Comparison of ENCODE assay signal across 14 mouse cellular contexts in genomic region chrX:100708032-100708431, GRCm38 (mm10). TPM values are rescaled to one million over a fixed set of nuclear protein-coding genes. Genes with fewer than 3 reads are reported as not detected.
"Had no signal": no experiment of that assay in that cellular context is flagged by ENCODE, and none has a peak within 500 bp of the region (broad histone marks: within the 10 kb centered on the region; RNA-seq: fewer than 3 reads in every experiment).

No protein-coding gene starts in this region.

- H3K4me3 ChIP-seq: limb, embryonic 15.5 days; liver, embryonic 15.5 days; midbrain, embryonic 10.5 days; midbrain, embryonic 15.5 days; neural tube, embryonic 12.5 days had no signal

- H3K9me3 ChIP-seq: limb, embryonic 15.5 days; liver, embryonic 15.5 days; midbrain, embryonic 10.5 days; midbrain, embryonic 15.5 days; neural tube, embryonic 12.5 days had no signal

- ATAC-seq: hindbrain, embryonic 16.5 days; inflammation-experienced regulatory T-cells, adult 6 months; midbrain, embryonic 15.5 days had no signal

- H3K4me1 ChIP-seq: limb, embryonic 15.5 days; liver, embryonic 15.5 days; midbrain, embryonic 10.5 days; midbrain, embryonic 15.5 days; neural tube, embryonic 12.5 days had no signal

- H3K4me2 ChIP-seq: limb, embryonic 15.5 days; liver, embryonic 15.5 days; lung, embryonic 14.5 days; midbrain, embryonic 15.5 days; neural tube, embryonic 12.5 days had no signal

- H3K27ac ChIP-seq: limb, embryonic 15.5 days; liver, embryonic 15.5 days; midbrain, embryonic 10.5 days; midbrain, embryonic 15.5 days; neural tube, embryonic 12.5 days had no signal

- DNase-seq: layer of hippocampus, postnatal 36 days; lung, embryonic 14.5 days; lung, postnatal 10 days; lung, postnatal 4 days; retina, postnatal 1 day; right cerebral cortex, postnatal 14 days; thymus, postnatal 36 days had no signal

- H3K36me3 ChIP-seq: midbrain, embryonic 15.5 days had no signal

- H3K9ac ChIP-seq: limb, embryonic 15.5 days; liver, embryonic 15.5 days; lung, embryonic 14.5 days; midbrain, embryonic 15.5 days; neural tube, embryonic 12.5 days had no signal

- H3K27me3 ChIP-seq: limb, embryonic 15.5 days; liver, embryonic 15.5 days; neural tube, embryonic 12.5 days had no signal

RNA-seq across cellular contexts. Expression of gene Gdpd2, which starts 21.6 kb away (rescaled TPM):
- polyA plus RNA-seq: inflammation-experienced regulatory T-cells, adult 6 months had no signal
